Mouse (Mus musculus) intestine, postnatal 0 days (tissue): ENCODE data around the gene Hoxa7. TPM values are rescaled to one million over a fixed set of nuclear protein-coding genes. Genes with fewer than 3 reads are reported as not detected.
A peak's percentile ranks its signal among the peaks of the same experiment; 100 is the strongest.

Source experiments
- ATAC-seq: fragments of 200-750 bp; cut with Nextera tagmentation; 2 replicates; pipeline ENCODE4 v1.8.0; 2017; ENCODE audit warnings: mild to moderate bottlenecking, moderate TSS enrichment, moderate library complexity
- H3K27ac ChIP-seq: fragments of 300-500 bp; sonication (generic); 2 replicates; pipeline ENCODE4 v1.5.1; 2014; ENCODE audit warnings: mild to moderate bottlenecking, low read depth, low read length, moderate library complexity
- H3K27me3 ChIP-seq: fragments of 300-500 bp; sonication (generic); replicated peaks from 2 replicates; pipeline ENCODE4 v1.6.1; 2014; ENCODE audit warnings: low read length, mixed read lengths; ENCODE audit not compliant: control insufficient read depth, insufficient read depth
- H3K36me3 ChIP-seq: fragments of 300-500 bp; sonication (generic); 2 replicates; pipeline ENCODE4 v1.6.1; 2014; ENCODE audit warnings: mild to moderate bottlenecking, moderate library complexity; ENCODE audit not compliant: control insufficient read depth, insufficient read depth
- H3K4me1 ChIP-seq: fragments of 300-500 bp; sonication (generic); replicated peaks from 2 replicates; pipeline ENCODE4 v1.6.1; 2014; ENCODE audit warnings: antibody characterized with exemption, low read length, mixed read lengths; ENCODE audit not compliant: control insufficient read depth, insufficient read depth
- H3K4me2 ChIP-seq: fragments of 300-500 bp; sonication (generic); replicated peaks from 2 replicates; pipeline ENCODE4 v1.6.1; 2014; ENCODE audit warnings: low read depth, mild to moderate bottlenecking, moderate library complexity
- H3K4me3 ChIP-seq: fragments of 300-500 bp; sonication (generic); 2 replicates; pipeline ENCODE4 v1.5.1; 2014; ENCODE audit warnings: low read depth, low read length
- H3K9ac ChIP-seq: fragments of 300-500 bp; sonication (generic); 2 replicates; pipeline ENCODE4 v1.6.1; 2014; ENCODE audit warnings: mild to moderate bottlenecking, low read depth, low read length
- H3K9me3 ChIP-seq: fragments of 300-500 bp; sonication (generic); 2 replicates; pipeline ENCODE4 v1.6.1; 2016; ENCODE audit warnings: mixed run types; ENCODE audit not compliant: control insufficient read depth
- CTCF ChIP-seq: sonication (generic); IDR thresholded peaks from 2 replicates; pipeline ENCODE4 v1.5.1; 2016; ENCODE audit warnings: low read depth, mild to moderate bottlenecking, control low read depth, antibody characterized with exemption, moderate library complexity
- WGBS: fragments of 180-500 bp; shearing (Covaris S2); extraction: QIAGEN DNeasy Blood & Tissue Kit; methylation state at CpG from one replicate; pipeline ENCODE4 v1.1.7; 2014; 5-methylcytosine and 5-hydroxymethylcytosine counted together
- polyA plus RNA-seq: library from polyadenylated mRNA; unstranded; fragments of >200 nt; fragmentation: Nextera tagmentation; extraction: Ambion mirVana; gene quantifications from 2 replicates; pipeline ENCODE4 v1.2.1, GENCODE M21; 2015

Gene Hoxa7
- polyA plus RNA-seq, 1 experiment from 2014 or later: 6.2 TPM

GRCm38 (mm10) chr6:52217895-52218642, 3.6 kb downstream of the Hoxa7 start:
- ATAC-seq: no peak

GRCm38 (mm10) chr6:52217459-52217768, 4.2 kb downstream of the Hoxa7 start:
- H3K9ac ChIP-seq: no peak overlapping the region
- peak overlapping the region; percentile 38 for H3K4me3 ChIP-seq
- H3K27me3 ChIP-seq: peaks cover 95% of the 10 kb centered on the region
- H3K36me3 ChIP-seq: no peaks in the 10 kb centered on the region
- no peaks in the 10 kb centered on the region; the same call in 1 of the 2 replicates for H3K4me1 ChIP-seq
- H3K27ac ChIP-seq: no peak overlapping the region
- peak overlapping the region; percentile 58 for H3K4me2 ChIP-seq
- 1% methylated on average over 24 of the region's 25 CpGs for WGBS
- ATAC-seq: 0 out of 2 replicates have a peak, but pooled peaks have one; percentile 10
- no peaks in the 10 kb centered on the region for H3K9me3 ChIP-seq
- TF ChIP-seq CTCF: no peak

More at GRCm38 (mm10) chr6:52217895-52218642, 3.6 kb downstream of the Hoxa7 start:
- WGBS: 19% methylated on average over 23 of the region's 23 CpGs
- H3K36me3 ChIP-seq: no peaks in the 10 kb centered on the region
- peak overlapping the region; percentile 38 for H3K4me3 ChIP-seq
- no peak for TF ChIP-seq CTCF
- H3K4me1 ChIP-seq: no peaks in the 10 kb centered on the region; the same call in 1 of the 2 replicates
- no peaks in the 10 kb centered on the region for H3K9me3 ChIP-seq
- H3K27ac ChIP-seq: no peak overlapping the region
- H3K27me3 ChIP-seq: peaks cover 95% of the 10 kb centered on the region
- peak overlapping the region; percentile 58 for H3K4me2 ChIP-seq
- H3K9ac ChIP-seq: no peak overlapping the region

GRCm38 (mm10) chr6:52216691-52217458, 4.8 kb downstream of the Hoxa7 start:
- no peak for ATAC-seq
- peak overlapping the region; percentile 23; the same call in 1 of the 2 replicates for H3K27ac ChIP-seq
- H3K9ac ChIP-seq: 0 out of 2 replicates have a peak overlapping the region, but pooled peaks have one; percentile 22
- no peaks in the 10 kb centered on the region for H3K9me3 ChIP-seq
- H3K27me3 ChIP-seq: peaks cover 94% of the 10 kb centered on the region
- H3K4me2 ChIP-seq: peak overlapping the region; percentile 58
- H3K4me3 ChIP-seq: peak overlapping the region; percentile 38
- WGBS: 1% methylated on average over 59 of the region's 60 CpGs
- no peak for TF ChIP-seq CTCF
- no peaks in the 10 kb centered on the region for H3K4me1 ChIP-seq
- H3K36me3 ChIP-seq: no peaks in the 10 kb centered on the region

GRCm38 (mm10) chr6:52215771-52216535, 5.7 kb downstream of the Hoxa7 start:
- H3K9me3 ChIP-seq: no peaks in the 10 kb centered on the region
- peaks cover 95% of the 10 kb centered on the region for H3K27me3 ChIP-seq
- WGBS: 9% methylated on average over 30 of the region's 30 CpGs
- peak overlapping the region; percentile 38 for H3K4me3 ChIP-seq
- TF ChIP-seq CTCF: no peak
- ATAC-seq: no peak
- H3K9ac ChIP-seq: no peak overlapping the region
- no peak overlapping the region for H3K27ac ChIP-seq
- no peaks in the 10 kb centered on the region for H3K36me3 ChIP-seq
- no peaks in the 10 kb centered on the region for H3K4me1 ChIP-seq
- peak overlapping the region; percentile 58 for H3K4me2 ChIP-seq

- no peak for TF ChIP-seq CTCF
- Histone ChIP-seq H3K36me3 (no peaks in the 10 kb centered on the region), H3K4me3 (no peak overlapping the region), H3K27me3 (peaks cover 93% of the 10 kb centered on the region), H3K9me3 (no peaks in the 10 kb centered on the region), H3K4me1 (no peaks in the 10 kb centered on the region), H3K4me2 (no peak overlapping the region), H3K27ac (no peak overlapping the region), H3K9ac (no peak overlapping the region)
- 46% methylated on average over 3 of the region's 3 CpGs for WGBS
- ATAC-seq: no peak
Measured at GRCm38 (mm10) chr6:52215070-52215469, 6.6 kb downstream of the Hoxa7 start.

- TF ChIP-seq CTCF: no peak
- no peaks in the 10 kb centered on the region for H3K36me3 ChIP-seq
- no peaks in the 10 kb centered on the region for H3K4me1 ChIP-seq
- no peaks in the 10 kb centered on the region for H3K9me3 ChIP-seq
- no peak overlapping the region for H3K4me3 ChIP-seq
- H3K4me2 ChIP-seq: no peak overlapping the region
- H3K27me3 ChIP-seq: peaks cover 95% of the 10 kb centered on the region
- H3K9ac ChIP-seq: no peak overlapping the region
- WGBS: 37% methylated on average over 5 of the region's 5 CpGs
- ATAC-seq: no peak
- H3K27ac ChIP-seq: no peak overlapping the region
Measured at GRCm38 (mm10) chr6:52214271-52214670, 7.4 kb downstream of the Hoxa7 start.
